Mouse (Mus musculus): ENCODE measurements around the gene Kcnc3. TPM values are rescaled to one million over a fixed set of nuclear protein-coding genes. Genes with fewer than 3 reads are reported as not detected.

Kcnc3 gene
- total RNA-seq, 2 experiments from 2014 or later: 2.0 to 2.3 TPM

DNA sequence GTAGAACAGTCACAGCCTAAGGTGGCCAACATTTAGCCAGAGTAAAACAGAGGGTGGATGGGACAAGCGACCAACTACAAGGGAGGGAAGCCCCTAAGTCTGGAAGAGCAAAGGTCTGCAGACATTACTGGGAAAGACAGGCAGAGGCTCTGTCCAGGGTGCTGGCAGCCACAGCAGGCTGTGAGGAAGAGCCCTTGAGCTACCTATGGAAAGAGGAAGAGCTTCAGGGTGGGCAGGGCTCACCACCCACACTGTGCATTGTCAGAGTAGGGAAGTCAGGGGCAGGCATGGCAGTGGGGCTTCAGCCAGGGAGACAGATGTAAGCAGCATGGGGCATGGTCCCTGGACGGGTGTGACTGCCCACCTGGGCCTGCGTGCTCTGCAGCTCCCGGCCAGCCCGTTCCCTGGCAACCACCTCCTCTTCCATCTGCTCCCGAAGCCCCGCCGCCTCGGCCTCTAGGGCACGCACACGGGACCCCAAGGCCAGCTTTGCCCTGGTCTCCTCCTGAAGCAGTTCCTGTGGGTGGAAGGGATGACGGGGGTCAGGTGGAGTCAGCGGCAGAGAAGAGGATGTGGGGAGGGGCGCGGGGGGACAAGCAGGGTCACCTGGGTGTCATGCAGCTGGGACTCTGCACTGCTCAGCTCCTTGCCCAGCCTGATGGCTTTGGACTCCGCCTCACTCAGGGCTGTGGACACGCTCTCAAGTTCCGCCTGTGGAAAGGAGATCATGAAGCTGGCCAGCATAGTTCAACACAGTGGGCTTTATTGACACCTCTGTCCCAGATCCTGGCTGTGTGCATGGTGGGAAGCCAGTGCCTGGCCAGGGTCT, 33.5 kb downstream of the Kcnc3 start:
- no peak for DNase-seq
- intact Hi-C loops (cut with DNase I): no loop called here

DNA sequence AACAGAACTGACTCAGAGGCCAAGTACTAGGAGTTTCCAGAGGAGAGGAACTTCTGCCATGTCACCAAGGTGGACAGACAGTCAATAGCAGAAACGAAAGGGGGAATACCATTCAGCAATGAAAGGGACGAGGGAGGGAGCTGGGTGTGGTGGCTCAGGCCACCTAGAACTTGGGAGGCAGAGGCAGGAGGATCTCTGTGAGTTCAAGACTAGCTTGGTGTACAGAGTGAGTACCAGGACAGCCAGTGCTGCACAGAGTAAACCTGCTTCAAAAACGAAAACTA, 34.0 kb downstream of the Kcnc3 start:
- DNase-seq: no peak
- intact Hi-C loops (cut with DNase I): no loop called here

DNA sequence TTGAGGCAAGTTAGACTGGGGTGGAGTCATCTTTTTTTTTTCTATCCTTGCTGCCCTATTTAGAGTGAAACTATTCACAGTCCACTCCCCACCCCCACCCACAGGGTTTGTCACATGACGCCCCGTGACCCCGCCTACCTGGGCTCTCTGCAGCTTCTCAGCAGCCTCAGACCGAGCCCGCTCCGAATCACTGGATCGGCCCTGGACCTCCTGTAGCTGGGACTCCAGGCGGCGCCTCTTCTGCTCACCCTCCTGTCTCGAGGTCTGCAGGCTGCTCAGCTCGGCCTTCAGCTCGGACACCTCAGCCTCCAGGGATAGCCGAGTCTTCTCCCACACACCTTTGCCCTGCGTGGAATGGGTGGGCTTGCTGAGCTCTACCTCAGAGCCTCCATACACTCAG, 34.4 kb downstream of the Kcnc3 start:
- DNase-seq: no peak
- intact Hi-C loops (cut with DNase I): no loop called here

DNA sequence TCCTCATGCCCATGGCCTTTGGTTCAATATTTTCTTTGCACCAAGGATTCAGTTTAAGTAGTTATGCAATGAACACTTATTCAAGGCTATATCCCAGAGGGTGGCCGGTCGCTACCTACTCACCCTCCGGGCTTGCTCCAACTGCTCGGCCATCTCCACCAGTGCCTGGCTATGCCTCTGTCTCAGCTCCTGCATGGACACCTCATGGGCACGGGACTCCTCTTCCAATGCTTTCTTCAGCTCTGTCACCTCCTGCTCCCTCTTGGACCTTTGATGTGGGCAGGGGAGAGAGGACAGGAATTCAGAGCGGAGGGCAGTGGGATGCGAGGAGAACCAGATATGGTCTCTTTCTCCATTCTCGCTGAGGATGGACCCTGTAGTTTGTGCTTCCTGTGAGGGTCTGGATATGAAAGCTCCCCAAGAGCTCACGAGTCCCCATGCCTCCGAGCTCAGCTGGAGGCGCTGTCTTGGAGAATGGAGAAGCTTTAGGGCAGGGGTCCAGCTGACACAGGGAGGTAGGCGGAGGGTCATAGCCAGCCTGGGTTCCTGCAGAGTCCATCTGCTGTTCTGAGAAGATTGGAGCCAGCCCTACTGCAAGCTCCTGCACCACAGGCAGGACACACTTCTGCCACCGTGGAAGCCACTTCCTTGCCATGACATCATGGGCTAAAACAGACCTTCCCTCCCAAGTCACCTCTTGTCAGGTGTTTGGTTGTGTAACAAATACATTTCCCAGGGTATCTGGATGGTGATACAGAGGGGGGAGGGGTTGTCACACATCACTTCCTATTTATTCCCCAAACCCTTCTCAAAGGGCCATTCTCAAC, 35.0 kb downstream of the Kcnc3 start:
- intact Hi-C loops (cut with DNase I): no loop called here
- DNase-seq: no peak

DNA sequence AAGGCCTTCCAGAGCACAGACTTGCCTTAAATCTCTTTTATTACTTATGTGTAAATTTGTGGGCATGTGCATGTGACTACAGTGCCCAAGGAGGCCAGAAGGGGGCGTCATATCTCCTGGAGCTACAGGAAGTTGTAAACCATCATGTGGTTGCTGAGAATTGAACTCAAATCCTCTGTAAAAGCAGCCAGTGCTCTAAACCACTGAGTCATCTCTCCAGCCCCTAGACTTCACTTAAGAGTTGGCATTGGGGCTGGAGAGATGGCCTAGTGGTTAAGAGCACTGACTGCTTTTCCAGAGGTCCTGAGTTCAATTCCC, 35.6 kb downstream of the Kcnc3 start:
- no peak for DNase-seq
- intact Hi-C loops (cut with DNase I): no loop called here

DNA sequence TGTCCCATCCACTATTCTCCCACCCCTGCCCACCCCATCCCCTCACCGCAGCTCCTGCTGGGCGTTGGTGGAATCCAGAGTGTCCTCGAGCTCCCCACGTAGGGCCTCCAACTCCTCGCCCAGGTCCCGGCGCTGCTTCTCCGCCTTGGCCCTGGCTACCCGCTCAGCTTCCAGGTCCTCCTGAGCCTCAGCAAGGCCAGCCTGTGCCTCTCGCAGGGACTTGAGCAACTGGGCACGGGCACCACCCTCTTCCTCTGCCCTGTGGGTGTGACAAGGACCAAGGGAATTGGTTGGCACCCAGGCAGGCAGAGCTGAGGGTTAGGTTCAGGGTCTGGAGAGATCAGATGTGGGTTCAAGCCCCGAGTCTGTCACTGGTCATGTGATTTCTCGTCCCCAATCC, 36.5 kb downstream of the Kcnc3 start:
- intact Hi-C loops (cut with DNase I): no loop called here
- DNase-seq: no peak

DNA sequence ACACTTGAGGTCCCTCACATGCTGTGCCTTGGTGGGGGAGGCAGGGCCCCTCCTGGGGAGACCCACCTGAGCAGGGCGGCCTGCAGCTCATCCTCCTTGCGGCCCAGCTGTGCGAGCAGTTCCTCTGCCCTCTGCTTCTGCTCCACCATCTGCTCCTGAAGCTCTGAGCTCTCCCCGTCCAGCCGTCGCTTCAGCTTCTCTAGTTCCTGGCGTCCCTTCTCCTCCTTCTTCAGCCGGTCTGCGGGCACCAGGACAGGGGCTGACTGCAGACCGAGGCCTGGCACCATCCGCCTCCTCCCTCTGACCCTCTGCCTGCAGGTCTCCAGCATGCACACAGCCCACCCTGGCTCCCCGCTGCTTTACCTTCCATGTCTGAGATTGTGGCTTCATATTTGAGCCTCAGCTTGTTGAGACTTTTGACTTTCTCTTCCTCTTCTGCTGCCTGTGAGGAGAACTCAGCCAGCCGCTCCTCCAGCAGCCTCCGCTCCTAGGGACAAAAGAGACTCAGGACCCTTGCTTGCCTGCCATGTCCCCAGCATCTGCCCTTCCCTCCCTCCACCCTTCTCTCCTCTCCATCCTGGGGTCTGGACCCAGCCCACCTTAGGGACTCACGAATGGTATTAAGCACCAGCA, 38.1 kb downstream of the Kcnc3 start:
- intact Hi-C loops (cut with DNase I): no loop called here
- no peak for DNase-seq

DNA sequence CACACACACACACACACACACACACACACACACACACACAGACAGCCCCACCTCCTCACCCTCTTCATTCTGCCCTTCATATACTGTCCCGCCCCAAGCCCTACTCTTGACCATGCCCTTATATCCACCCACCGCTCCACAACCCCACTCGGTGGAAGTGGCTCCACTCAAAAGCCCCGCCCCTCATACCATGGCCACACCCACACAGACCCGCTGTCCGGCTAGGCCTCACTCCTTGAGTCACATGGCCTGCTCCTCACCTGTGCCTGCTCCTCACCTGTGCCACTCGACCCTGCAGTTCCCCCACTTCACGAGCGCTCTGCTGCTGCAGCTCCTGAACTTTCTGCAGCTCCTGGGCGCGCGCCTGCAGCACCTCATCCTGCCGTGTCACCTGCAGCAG, 40.0 kb downstream of the Kcnc3 start:
- intact Hi-C loops (cut with DNase I): loop anchor here (5.0 kb wide), 1 partner anchor 72 kb away; no protein-coding TSS in a partner anchor
- no peak for DNase-seq

DNA sequence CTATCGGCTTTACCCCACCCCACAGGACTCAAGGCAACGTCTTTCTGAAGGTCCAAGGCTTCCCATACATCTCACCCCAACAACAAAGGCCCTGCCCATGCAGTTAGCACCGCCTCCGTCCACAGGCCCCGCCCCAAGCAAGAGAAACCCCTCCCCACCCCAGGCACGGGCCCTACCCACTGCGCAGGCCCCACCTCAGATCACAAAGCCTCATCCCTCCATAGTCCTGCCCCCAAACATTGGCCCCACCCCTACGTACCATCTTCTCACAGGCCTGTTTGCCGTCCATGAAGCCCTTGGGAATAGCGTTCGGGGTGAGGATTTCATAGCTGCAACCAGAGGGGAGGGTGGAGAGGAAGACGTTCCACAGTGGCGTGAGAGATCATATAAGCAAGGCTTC, 42.2 kb downstream of the Kcnc3 start:
- intact Hi-C loops (cut with DNase I): loop anchor here (5.0 kb wide), 1 partner anchor 70 kb away; no protein-coding TSS in a partner anchor
- no peak for DNase-seq

DNA sequence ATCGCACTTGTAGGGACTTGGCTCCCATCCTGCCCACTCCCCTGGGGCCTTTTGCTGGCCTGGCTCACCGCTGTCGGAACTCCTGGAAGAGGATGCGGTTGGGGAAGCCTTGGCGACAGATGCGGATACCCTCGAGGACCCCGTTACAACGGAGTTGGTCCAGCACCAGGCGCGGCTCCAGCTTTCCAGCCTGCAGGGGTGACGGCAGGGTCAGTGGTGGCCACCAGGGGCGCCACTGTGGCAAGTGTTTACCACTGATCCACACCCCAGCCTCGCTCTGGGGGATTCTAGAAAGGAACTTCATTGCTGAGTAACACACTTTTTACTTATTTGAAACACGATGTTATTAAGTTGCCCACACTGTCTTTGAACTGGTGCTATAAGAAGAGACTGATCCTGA, 42.9 kb downstream of the Kcnc3 start:
- intact Hi-C loops (cut with DNase I): loop anchor here (5.0 kb wide), 1 partner anchor 69 kb away; no protein-coding TSS in a partner anchor
- no peak for DNase-seq

DNA sequence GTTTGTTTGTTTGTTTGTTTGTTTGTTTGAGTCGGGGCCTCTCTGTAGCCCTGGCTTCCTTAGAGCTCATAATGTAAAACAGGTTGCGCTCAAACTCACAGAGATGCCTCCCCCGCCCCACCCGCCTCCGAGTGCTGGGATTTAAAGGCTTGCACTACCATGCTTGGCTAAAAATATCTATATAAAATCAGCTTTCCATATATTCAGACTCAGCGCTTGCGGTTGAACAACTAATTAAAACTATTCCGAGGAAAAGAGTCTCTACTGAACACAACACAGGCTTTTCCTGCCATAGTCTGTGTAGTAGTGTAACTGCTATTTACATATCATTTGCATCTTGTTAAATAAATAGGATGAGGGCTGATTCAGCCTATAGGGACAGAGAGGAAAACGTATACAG, 46.2 kb downstream of the Kcnc3 start:
- intact Hi-C loops (cut with DNase I): no loop called here
- DNase-seq: no peak

DNA sequence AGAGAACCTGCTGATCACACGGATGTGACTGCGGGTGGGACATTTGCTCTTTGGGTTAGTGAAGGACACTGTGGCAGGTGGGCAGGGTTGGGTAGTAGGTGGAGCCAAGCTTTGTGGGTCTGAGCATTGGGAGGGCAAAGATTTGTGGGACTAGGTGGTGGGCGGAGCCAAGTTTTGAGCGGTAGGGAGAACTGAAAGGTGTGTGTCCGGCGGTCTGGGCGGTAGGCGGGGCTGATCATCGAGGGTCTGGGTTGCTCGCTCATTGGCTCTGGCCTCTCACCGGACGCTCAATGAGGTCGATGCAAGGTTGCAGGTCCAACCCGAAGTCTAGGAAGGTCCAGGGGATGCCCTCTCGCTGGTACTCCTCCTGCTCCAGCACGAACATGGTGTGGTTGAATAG, 48.2 kb downstream of the Kcnc3 start:
- DNase-seq: no peak
- intact Hi-C loops (cut with DNase I): no loop called here

DNA sequence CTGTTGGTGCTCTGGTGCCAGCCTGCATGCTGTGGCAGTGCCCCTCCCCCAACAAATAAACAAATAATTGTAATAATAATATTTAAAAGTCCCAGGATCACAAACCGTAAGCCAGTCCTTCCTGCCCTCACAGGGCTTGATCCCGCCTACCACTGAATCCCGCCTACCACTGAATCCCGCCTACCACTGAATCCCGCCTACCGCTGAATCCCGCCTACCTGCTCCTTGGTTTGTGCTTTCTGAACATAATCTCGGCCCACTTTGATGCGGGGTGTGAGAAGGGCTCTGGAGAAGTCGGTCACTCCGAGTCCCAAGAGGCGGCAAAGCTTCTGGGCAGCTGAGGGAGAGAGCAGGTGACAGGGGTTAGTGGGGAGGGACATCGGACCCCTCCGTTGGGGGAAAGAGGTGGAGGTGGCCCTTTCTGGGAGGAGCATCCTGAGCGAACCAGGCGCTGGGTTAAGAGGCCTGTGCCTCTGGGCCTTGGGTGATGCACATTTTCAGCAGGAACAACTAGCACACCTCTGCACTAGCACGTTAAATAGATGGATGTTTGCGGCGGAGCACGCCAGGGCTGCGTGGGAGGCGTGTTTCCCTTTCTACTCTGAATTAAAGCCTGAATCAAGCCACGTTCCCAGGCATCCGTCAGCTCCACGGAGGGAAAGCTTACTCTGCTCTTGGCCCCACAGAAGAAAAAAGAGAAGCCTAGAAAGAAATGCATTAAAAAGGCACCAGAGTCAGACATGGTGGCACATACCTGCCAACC, 50.6 kb downstream of the Kcnc3 start:
- intact Hi-C loops (cut with DNase I): no loop called here
- DNase-seq: no peak

DNA sequence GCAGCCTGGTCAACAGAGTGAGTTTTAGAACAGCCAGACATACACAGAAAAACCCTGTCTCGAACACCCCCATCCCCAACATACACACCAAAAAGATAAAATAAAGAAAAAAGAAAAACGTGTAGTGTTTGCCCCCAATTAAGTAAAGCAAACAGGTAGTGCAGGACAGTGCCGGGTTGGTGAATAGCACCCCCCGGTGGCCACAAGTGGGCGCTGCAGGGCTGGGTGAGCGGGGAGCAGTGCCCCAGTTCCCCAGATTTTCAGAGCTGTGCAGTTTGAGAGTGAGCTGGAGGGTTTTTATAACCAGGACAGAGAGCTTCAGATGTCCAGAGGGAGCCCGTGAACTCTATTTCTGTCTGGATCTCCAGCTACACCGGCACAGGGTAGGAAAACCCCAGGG, 51.4 kb downstream of the Kcnc3 start:
- intact Hi-C loops (cut with DNase I): no loop called here
- peak; percentile 12 to 22 for DNase-seq

DNA sequence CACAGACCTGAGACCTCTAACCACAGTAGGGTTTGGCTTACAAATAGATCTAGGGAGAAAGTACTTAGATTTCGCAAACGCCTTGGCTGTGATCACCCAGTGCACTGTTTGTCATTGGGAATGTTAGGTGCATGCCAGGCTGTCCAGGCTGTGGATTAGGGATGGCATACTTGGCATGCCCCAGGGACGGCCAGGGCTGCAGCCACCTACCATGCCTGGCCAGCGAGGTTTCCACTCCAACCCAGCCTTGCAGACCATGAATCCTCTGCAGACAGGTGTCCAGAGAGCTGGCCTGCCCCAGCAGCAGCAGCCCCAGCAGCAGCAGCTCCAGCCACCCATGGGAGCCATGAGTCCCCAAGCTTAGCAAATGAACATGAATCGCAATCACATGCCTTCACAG, 54.8 kb downstream of the Kcnc3 start:
- intact Hi-C loops (cut with DNase I): loop anchor here (5.0 kb wide), 1 partner anchor 123 kb away; the partner anchor contains the start of gene Mybpc2

DNA sequence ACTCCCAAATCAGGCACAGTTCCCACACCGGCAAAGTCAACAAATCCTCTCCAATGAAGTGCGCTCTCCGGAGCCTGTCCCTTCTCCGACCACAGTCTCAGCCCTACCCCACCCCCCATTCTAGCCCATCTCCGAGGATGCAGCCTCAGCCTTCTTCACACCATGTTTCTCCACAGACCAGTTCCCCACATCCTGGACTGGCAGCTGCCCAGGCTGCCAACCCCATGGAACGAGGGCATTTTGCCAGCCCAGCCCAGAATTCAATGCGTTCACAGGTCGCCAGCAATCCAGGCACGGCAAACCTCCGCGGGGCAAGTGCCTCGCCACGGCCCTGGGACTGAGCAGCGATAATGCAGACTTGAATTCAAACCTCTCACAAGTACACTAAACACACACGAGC, 55.5 kb downstream of the Kcnc3 start:
- intact Hi-C loops (cut with DNase I): loop anchor here (5.0 kb wide), 1 partner anchor 124 kb away; the partner anchor contains the start of gene Mybpc2
- peak; percentile 36 to 49 for DNase-seq

More for the DNA sequence above, 54.8 kb downstream of the Kcnc3 start:
- no peak for DNase-seq

DNA sequence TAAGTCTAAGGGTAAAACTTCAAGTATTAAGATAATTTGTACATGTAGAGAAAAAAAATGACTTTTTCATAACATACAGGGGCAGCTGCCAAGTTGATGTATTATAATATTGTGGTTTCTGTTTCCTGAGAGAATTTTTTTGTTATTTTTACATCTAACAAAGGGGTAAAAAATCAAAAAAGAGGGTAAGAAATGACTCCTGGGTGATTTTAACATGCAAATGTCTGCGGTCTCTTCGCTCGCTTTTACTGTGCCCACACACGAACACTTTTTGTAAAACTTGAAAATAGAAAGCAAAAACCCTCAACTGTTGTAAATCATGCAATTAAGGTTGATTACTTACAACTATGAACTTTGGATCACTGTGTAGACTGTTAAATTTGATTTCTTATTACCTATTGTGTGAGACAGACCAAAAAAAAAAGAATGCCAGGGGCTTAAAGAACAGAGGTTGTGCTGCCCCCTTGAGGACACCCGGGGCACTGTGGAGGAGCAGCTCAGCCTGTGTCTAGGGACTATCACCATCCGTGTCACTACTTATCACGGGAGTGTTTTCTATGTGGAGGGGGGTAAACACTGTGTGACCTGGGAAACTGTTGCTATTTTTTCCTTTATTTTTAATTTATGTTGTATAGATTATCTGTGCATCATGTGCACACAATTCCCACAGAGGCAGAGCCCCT, 56.7 kb downstream of the Kcnc3 start:
- intact Hi-C loops (cut with DNase I): loop anchor here (5.0 kb wide), 1 partner anchor 125 kb away; the partner anchor contains the start of gene Mybpc2
- peak; percentile 65 to 69 for DNase-seq

DNA sequence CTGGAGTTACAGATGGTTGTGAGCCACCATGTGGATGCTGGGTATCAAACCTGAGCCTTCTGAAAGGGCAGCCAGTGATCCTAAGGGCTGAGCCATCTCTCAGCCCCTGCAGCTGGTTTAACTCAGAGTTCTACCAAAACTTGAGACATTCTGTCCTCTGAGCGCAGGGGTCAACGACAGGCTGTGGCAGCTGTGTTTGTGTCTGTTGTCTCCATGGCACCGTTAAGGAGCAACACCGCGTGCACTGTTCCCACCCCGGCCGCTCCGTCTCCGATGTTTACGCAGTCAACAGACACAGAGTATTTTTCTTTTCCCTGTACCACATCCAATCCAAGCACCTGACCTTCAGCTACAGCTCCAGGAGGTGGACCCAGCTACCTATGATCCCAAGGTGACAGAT, 57.3 kb downstream of the Kcnc3 start:
- DNase-seq: peak; percentile 20 to 31
- intact Hi-C loops (cut with DNase I): loop anchor here (5.0 kb wide), 1 partner anchor 125 kb away; the partner anchor contains the start of gene Mybpc2

DNA sequence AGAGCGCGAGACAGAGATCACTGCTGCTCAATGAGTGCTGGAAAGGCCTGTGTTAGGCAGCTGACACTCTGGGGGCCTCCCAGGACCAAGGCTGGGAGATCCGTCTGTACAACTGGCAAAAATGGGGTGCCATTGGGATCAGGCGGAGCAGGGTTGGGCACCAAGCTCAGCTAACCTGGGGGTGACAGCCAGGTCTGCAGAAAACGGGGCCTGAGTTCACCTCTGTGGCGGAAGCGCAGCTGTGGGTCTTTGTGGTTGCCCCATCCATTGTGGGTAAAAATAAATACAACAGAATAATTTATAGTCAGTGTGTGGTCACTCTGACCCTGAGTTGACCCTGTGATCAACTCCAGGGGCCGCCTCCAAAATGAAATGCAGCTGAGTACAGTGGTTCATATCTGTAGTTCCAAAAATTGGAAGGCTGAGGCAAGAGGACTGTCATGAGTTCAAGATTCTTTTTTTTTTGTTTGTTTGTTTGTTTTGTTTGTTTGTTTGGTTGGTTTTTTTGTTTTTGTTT, 58.7 kb downstream of the Kcnc3 start:
- intact Hi-C loops (cut with DNase I): loop anchor here (5.0 kb wide), 1 partner anchor 127 kb away; the partner anchor contains the start of gene Mybpc2
- no peak for DNase-seq

DNA sequence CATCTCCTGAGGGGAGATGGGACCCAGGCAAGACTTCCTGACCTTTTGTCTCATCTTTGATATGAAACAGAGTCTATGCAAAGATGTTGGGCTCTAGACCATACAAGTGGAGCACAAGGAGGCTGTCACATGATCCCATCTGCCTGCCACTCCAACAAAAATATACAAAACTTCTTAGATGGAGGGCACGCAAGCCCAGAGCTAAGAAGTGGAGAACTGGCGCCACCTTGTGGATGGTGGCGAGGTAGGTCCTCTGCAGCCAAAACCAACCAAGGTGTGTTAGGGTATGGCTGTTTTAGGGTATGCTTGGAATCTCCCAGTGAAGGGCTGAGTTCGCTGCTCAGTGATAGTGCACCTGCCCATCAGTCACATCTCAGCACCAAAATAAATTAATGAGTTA, 59.5 kb downstream of the Kcnc3 start:
- peak in 1 of 2 experiments; percentile 61 for DNase-seq

More for the DNA sequence above, 59.5 kb downstream of the Kcnc3 start:
- intact Hi-C loops (cut with DNase I): loop anchor here (5.0 kb wide), 2 partner anchors 52 to 128 kb away; partner anchors contain the start of gene Mybpc2

All from heart, postnatal 36 days (tissue).